Mouse (Mus musculus): ENCODE results near the gene Ube2r2.

GRCm38 (mm10) chr4:41115074-41115473 is 20.5 kb upstream of the Ube2r2 start:
- TF ChIP-seq CTCF (IDR thresholded peaks at IDR 0.05; ENCODE audit: control insufficient read depth, insufficient read depth, low read length) (no peak), POLR2A (IDR thresholded peaks at IDR 0.05; ENCODE audit: borderline replicate concordance, control insufficient read depth, low read depth, low read length) (no peak)
